Mouse (Mus musculus) urinary bladder, adult 18-20 months (tissue): ENCODE measurements around the gene Morn5.

Source experiments
- DNase-seq, 2 experiments: peaks; one replicate each; pipeline ENCODE4 v3.0.0; 2022; ENCODE audit warnings: low spot score in 2 of 2, mixed read lengths in 2 of 2

The Morn5 gene

DNA sequence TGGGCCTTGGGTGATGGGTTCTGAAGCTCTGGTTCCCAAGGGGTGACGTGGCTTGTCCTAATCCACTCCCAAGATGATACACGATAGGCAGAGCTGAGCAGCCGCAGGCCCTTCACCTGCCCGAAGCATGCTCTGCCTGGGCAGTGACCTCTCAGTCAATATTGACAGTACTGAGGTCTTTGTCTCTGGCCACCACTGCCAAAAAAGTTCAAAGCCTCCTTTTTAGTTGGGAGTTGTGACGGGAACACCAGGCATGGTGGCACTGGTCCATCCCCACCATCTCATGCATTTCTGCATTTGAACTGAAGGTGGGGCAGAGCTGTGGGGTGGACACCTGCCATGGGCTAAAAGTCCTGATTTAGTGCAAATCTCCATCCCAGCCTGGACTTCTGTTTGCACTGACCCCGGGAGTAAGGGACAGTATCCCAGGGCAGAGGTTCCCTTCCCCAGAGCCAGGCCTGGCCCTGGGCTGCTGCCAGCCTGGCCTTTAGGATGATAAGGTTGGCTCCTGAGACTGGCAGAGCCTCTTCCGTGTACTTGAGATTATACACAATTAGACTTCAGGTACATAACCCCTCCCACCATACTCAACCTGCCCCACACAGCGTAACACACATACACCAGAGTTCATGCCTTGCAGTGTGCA is 22.5 kb downstream of the Morn5 start:
- DNase-seq, result no peak

DNA sequence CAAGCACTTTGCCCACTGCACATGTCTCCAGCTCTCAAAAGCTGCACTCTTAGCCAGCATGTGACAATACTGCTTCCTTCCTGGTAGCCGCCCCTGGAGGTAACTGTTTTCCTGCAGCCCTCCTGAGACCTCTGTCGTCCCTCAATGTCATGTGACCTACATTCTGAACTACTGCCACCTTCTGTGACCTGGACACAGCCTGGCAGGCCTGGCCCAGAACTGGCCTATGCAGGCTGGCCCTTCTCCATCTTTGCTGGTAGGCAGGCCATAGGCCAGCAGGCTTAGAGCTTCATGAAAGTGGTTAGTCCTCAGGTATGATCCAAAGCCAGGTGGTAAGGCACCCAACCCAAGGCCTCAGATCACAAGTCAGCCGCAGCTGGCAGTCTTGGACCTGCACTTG is 24.5 kb downstream of the Morn5 start:
- no peak for DNase-seq

DNA sequence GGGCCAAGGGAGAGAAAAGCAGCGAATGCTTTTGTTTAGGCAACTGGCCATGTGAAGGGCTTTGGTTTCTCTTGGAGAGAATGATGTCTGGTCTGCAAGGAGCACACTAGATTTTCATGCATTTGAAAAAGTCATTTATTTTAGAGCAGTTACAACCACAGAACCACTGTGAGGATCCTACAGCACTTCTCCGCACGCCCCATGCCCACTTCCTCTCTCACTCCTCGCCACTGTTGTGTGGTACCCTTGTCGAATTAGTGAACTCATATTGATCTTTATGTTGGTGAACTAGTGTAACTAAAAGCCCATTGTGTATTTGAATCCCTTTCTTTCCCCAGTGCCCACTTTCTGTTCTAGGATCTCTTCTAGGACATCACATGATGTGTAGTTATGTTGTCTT is 26.0 kb downstream of the Morn5 start:
- DNase-seq, result no peak

DNA sequence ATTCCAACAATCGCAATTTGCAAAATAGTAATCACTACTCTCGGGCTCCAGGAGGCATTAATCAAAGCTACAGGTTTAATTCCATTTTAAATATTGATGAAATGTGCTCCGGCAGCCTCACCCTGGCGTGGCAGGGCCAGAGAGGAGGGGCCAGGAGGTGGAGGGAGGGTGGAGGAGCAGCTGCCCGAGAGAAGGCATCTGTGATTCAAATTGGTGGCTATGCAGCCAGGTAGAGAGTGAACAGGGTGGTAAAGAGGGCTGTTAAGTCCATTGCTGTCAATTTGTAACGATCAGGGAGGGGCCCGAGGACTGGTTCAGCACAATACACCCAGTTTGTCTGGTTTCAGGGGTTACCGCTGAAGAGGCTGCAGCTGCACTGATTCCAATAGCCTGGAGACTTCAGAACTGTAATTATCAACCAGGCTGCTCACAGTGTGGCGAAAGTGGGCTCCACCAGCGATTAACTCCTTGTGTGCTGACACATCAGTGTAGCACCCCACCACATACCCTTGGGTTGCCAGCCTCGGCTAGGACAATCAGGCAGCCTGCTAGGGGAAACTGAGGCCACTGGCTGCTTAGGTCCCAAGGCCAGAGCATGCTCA is 28.0 kb downstream of the Morn5 start:
- no peak for DNase-seq

DNA sequence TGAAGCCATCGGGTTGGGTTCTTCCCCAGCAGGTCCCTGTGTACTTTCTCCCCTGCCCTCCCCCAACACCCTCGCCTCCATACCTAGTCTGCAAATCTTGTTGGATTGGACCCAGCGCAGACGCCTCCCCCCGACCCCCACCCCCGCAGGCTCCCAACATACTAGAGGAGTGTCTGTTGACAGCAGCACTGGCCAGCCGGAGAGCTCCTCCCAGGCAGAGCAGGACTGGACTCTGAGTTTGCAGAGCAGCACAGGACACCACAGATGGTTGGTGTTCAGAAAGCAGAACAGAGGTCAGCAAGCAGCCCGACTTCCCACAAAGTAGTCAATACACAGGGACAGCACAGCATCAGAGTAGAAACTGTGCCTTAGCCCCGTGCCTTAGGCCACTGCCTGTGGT is 32.2 kb downstream of the Morn5 start:
- DNase-seq, result no peak

DNA sequence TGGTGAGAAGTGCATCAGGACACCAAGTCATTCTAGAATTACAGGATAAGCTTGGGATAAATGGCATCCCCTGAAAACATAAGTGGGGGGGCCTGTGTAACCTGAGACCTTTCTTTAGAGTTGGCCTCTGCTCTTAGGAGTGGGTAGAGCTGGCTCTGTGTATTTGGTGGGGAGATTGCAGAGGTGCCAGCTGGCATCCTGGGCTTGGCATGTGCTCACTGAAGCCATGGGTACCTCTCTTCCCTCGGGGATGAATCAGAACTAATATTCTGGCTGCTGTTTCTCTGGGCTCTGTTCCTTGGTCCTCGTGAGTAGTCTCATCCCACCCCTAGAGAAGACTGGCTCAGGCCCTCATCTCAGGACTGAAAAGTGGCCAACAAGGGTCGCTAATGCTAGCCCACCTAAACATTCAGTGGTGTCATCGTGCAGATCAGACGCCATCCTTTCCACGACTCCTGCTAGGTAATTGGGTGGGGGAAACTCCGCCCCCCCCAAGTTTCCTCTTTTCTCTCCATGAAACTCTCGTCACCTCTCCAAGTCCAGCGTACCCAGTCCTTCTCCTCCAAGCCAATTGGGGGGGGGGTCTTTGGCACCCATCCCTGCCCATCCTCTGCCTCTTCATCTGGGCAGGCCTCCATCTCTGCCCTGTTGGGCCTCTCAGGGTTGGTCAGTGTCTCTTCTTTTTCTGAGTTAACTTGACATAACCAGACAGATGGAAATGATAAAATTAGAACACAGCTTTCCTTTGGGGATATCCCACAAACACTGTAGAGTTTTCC is 33.7 kb downstream of the Morn5 start:
- no peak for DNase-seq

DNA sequence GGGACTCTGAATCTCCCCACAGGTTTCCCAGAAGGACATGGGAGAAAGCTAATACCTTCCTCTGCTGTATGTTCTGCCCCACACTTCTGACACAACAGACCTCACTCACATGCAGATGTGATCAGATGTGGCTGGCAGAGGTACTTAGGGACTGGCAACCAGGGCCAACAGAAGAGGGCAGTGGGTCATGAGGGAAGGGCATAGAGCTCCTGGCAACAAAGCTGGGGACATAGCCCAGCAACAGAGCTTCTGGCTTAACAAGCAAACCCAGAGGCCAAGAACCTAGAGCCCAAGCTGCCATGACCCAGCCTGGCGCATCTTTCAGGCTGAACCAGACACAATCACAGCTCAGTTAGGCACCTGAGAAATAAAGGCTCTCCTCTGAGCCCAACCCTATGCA is 35.8 kb downstream of the Morn5 start:
- DNase-seq, result no peak

DNA sequence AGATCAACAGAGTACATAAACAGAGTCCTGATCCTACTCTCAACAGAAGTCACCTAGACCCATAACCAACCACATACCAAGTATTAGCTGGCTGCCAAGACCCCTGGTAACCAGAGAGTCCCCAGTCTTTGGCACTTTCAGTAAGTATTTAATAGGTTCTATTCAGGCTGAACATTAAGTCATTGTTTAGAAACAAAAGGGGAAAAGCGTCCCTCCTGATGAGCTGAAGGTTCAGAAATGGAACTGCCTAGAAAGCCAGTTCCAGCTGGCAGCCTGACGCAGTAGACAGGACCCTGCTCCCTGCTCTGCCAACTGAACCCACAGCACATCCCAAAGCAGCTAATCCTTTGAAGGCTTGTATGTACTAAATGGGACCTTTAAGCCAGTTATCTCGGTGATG is 39.9 kb downstream of the Morn5 start:
- DNase-seq, result no peak

DNA sequence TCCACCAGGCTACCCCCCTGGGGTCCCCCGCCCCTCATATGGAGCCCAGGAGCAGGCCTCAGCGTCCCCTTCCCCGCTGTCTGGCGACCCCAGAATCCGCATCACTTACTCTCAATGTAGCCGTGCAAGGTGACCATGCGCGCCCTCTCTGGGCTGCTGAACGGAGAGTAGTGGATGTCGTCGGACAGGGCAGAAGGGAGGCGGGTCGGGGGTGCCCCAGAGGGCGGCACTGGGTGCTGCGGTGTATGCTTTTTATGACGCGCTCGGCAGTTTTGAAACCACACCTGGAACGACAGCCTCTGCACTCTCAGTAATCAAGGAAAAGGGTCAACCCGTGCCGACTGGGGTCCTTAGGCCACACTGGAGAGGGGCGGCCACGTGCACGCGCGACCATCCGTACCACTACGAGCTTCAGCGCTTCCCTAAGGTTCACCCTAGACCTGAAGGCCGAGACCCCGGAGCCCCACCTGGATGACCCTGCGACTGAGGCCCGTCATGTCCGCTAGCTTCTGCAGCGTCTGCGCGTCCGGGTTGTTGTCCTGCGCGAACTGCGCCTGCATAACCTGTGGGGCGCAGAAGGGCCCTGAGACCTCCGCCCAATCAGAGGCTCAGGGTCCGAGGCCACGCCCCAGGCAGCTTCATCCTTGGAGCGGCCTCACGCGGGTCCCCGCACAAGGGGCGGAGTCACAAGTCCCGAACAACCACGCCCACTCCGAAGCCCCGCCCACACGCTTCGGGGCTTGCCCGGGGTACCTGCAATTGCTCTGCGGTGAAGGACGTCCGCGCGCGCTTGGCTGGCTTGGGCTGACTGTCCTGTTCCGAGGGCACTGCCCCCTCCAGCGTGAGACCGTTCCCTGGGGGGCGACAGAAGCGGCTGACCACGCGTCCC is 41.8 kb downstream of the Morn5 start:
- peak in 1 of 2 experiments; percentile 51 for DNase-seq

DNA sequence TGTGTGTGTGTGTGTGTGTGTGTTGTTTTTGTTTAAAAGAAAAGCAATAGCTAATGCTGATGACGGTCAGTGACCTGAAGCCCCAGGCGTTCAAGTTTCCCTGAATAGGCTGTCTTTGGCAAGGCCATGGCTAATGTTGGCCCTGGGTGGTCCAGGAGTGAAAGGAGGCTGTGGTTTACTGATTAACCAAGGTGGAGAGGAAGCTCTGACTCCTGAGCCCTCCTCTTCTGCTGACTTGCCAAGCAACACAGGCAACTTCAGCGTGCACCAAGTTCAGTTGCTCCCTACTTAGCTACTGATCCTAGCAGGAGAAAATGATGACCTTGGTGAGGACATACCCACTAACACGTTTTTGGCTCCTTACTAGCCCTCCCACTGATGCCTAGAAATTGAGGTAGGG is 43.5 kb downstream of the Morn5 start:
- no peak for DNase-seq

DNA sequence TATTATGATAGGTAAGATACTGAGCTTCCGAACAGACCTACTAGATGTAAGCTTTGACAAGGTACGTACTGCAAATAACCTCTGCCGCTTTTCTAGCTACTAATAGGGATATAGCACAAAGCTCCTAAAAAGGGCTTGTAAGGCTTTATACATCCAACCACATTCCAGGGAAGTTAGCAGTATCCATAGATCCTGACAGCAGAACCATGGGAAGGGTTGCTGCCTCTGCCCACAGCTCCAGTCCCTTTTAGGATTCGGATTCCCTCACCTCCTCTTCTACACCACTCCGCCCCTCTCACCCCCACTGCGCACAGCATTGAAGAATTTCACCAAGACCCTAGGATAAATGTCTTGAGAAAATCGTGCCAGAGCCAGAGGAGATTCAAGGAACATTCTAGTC is 44.0 kb downstream of the Morn5 start:
- DNase-seq, result no peak

DNA sequence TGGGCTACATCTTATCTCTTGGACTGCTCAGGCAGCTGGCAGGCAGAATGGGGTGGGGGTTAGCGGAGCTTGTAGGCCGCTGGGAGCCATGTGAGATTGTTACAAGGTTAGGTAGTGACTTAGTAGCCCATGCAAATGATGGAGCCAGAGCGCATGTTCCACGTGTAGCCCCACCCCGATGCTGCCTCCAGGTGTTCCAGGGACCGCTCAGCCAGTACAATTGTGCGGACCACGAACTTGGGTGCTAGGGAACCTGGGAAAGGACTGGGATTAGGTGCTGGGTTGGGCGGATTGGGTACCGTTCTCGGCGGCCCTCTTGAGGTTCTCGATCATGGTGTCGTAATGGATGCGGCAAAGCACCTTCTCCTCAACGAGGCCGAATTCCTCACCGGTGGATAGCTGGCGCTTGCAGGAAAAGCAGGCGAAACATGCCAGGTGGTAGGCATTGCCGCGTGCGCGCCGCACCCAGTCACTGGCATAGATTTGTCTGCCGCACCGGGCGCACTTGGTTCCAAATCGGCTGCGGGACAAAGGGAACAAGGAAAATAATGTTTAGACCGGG is 44.7 kb downstream of the Morn5 start:
- DNase-seq, result no peak

DNA sequence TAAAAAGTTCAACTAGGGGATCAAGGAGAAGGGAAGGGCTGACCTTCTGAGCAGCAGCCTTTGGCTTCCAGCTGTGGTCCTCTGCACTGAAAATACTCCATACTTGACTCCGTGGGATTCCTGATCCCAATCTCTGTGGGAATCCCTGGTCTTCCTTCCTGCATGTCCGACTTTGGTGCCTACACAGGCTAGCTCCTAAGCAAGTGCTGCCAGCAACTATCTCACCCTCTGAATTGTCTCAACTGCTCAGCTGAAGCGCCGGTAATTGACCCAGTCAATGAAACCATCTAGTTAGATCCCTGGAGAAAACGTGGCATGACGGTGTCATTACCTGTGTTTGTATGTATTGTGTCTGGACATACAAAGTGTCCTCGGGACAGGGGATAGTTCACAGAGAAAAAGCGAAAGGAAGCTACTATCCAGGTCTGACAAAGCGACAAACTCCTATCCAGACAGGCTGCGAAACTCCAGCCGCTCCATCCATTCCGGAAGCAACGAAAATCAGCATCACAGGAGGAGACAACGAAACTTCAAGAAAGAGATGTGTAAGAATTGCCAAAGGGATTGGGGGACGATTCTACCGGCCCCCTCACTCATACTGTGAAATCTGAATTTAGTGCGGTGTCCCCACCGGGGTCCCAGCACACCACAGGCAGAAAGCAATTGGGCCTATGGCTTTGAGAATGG is 48.0 kb downstream of the Morn5 start:
- DNase-seq, result no peak

DNA sequence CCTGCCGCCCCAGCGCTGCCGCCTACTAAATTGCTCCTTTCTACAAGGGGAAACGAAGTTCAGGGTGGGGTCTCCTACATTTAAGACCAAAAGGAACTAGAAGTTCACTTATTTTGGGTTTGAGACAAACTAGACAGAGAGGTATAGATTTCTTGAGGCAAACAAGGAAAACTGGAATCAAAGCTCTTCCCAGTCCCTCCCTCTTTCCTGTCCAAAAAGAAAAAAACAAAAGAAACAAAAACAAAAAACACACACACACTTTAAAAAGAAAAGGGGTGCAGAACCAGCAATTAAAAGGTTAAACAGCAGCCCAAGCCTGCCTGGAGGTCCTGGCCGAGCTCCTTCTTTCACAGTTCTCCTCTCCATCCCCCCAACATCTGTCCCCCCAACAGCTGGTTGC is 48.8 kb downstream of the Morn5 start:
- no peak for DNase-seq

DNA sequence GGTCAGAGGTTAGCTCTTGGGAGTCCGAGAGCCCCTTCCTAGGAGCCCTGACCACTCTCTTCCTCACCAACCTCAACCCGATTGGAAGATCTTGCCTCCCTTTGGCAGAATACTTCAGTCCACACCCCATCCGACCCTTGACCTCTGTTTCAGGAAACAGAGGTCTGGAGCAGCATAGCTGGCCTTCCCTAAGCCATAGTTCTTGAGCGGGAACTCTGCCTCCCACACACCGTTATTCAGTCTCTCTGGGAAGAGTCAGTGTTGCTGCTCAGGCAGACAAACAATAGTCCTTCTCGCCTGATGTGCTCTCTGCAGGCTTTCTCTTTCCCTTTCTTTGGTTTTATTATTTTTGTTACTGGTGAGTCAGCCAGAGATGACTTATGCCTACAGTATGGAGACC is 50.5 kb downstream of the Morn5 start:
- no peak for DNase-seq

DNA sequence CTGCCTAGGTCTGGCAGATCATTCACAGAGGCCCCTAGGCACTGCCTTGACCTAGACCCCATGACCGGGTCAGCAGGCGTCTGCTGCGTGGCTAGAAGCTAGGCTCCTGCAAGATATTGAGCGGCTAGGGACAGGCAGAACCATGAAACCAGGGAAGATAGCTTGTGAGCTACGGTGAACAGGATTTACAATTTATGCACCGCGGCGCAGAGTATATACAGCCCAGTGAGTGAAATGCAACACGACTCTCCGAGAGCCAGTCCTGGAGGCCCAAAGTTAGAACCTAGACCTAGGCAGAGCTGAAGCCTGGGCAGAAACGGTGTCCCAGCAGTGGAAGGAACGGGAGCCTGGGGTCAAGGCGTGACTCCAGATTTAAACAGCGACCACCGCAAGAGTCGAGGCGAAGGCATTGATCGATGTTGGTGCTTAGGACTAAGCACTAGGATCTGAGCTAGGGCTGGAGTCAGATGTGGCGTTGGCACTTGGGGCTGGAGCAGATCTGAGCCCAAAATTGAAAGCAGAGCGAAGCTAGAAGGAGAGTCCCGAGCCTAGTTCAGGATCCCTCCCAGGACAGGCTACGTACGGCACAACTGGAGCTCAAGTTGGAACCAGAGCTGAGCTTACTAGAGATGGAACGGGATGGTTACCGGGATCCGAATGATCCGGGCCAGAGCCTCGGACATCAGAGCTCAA is 52.8 kb downstream of the Morn5 start:
- DNase-seq, result no peak

DNA sequence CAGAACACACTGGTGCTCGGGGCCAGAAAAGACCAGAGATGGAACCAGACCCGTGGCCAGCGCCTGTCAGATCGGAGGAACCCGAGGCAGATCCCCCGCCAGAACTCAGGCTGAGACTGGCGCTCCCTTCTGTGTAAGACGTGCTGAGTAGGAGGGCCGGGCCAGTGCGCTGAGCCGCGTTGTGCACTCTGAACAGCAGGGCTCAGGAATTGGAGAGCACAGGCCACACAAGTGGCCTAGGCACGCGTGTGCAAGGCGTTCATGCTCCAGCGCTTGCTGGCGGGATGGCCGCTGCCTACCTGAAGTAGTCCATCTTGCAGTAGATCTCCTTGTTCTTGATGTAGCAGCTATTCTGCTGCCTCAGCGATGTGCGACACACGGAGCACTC is 53.3 kb downstream of the Morn5 start:
- no peak for DNase-seq

DNA sequence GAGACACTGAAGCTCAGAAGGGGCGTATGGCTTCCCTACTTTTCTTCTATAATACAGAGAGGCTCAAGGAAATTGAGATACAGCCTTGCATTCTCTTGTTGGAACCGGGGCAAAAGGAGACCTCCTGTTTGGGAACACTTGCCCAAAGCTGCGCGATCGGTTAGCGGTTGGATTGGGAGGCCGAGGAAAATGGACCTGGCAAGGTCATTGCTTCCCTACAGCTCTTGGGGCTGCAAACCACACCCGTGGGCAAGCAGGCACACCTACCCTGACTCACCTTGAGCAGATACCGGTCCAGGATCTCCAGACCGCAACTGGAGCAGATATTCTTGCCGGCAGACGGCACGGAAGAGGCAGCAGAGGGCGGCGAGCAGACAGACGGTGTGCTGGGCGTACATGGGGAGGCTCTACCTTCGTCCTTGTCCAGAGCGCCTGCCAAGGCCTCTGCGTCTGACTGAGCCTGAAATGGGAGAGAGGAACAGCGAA is 53.9 kb downstream of the Morn5 start:
- peak in 1 of 2 experiments; percentile 30 for DNase-seq

DNA sequence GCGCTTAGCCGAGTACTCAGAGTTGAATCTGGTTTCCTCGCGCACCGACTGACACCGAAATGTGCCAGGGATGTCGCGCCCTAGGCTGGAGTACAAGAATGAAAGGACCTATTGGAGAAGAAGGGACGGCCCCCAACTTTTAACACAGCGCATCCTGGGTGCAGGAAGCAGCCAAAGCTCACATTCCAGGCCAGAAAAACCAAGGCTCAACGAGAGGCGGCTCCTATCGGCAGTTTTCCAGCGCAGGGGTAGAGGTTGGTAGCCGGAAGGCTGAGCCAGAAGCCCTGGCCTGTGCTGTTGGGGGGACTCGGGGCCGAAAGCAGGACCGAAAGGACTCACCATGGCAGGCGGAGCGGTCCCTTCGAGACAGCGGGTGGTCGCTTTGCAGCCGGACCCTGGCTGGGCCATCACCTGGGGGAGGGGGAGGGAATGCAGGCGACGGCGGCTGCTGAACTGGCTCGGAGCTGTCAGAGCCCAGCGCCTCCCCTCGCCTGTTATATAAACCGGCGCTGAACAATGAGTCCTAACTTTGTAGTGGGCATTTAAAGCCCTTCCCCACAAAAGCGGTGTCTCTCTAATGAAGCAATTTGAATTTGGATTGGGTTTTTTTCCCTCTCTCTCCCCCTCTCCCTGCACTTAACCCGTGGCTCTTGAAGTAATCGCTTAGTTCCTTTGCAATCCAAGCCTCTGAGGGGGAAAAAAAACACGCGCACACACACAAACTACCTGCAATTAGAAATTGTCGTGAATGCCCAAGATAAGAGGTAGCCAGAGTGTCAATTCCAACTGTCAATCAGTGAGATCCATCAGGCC is 54.5 kb downstream of the Morn5 start:
- peak in 1 of 2 experiments; percentile 28 for DNase-seq
